Mouse (Mus musculus) heart, embryonic 10.5 days (tissue): ENCODE measurements around the gene Fbxw11. TPM values are rescaled to one million over a fixed set of nuclear protein-coding genes. Genes with fewer than 3 reads are reported as not detected.

Experiments
- DNase-seq: peaks from one replicate; pipeline ENCODE4 v3.0.0-alpha.2; 2017; ENCODE audit warnings: low spot score
- H3K27ac ChIP-seq: fragments of 300-500 bp; sonication (generic); 2 replicates; pipeline ENCODE4 v1.5.1; 2016; ENCODE audit warnings: mild to moderate bottlenecking
- H3K27me3 ChIP-seq: fragments of 300-500 bp; sonication (generic); 2 replicates; pipeline ENCODE4 v1.6.1; 2016; ENCODE audit warnings: mild to moderate bottlenecking; ENCODE audit not compliant: poor library complexity, insufficient read depth, severe bottlenecking
- H3K36me3 ChIP-seq: fragments of 300-500 bp; sonication (generic); 2 replicates; pipeline ENCODE4 v1.6.1; 2016; ENCODE audit warnings: mild to moderate bottlenecking, moderate library complexity
- H3K4me1 ChIP-seq: fragments of 300-500 bp; sonication (generic); 2 replicates; pipeline ENCODE4 v1.6.1; 2016; ENCODE audit warnings: mild to moderate bottlenecking
- H3K4me3 ChIP-seq: fragments of 300-500 bp; sonication (generic); 2 replicates; pipeline ENCODE4 v1.5.1; 2016; ENCODE audit warnings: mild to moderate bottlenecking, moderate library complexity
- H3K9me3 ChIP-seq: fragments of 300-500 bp; sonication (generic); 2 replicates; pipeline ENCODE4 v1.6.1; 2016; ENCODE audit warnings: mild to moderate bottlenecking, moderate library complexity
- WGBS: fragments of 180-500 bp; shearing (Covaris S2); methylation state at CpG from one replicate; pipeline ENCODE4 v1.1.7; 2016; 5-methylcytosine and 5-hydroxymethylcytosine counted together
- polyA plus RNA-seq: library from polyadenylated mRNA; unstranded; fragments of >200 nt; fragmentation: Nextera tagmentation; extraction: Ambion mirVana; gene quantifications from 2 replicates; pipeline ENCODE4 v1.2.1, GENCODE M21; 2016

Gene Fbxw11
- polyA plus RNA-seq, result 61.1 and 73.9 TPM in 2 replicates

GRCm38 (mm10) chr11:32642249-32642876 lies at the start of gene Fbxw11:
Gene Fbxw11 (plus strand): TSS chr11:32642724.
- H3K36me3 ChIP-seq, result no peaks in the 10 kb centered on the region
- WGBS, result under 1% methylated on average over 64 of the region's 64 CpGs
- peak; percentile 99 for DNase-seq
- H3K4me3 ChIP-seq, result peak within 1 kb of the TSS; percentile 86
- H3K9me3 ChIP-seq, result no peaks in the 10 kb centered on the region
- peaks cover 22% of the 10 kb centered on the region for H3K4me1 ChIP-seq
- peak within 1 kb of the TSS; percentile 98 for H3K27ac ChIP-seq
- no peaks in the 10 kb centered on the region for H3K27me3 ChIP-seq

- Histone ChIP-seq H3K27me3 (peaks cover 5% of the 10 kb centered on the region; the same call in 1 of the 2 replicates), H3K4me3 (no peak overlapping the region), H3K4me1 (peaks cover 21% of the 10 kb centered on the region), H3K27ac (no peak overlapping the region), H3K36me3 (no peaks in the 10 kb centered on the region), H3K9me3 (no peaks in the 10 kb centered on the region)
- 67% methylated on average over 7 of the region's 7 CpGs for whole genome bisulfite sequencing
- DNase-seq, result no peak
Measured at GRCm38 (mm10) chr11:32593081-32593480, 49.4 kb upstream of the Fbxw11 start.

- no peak overlapping the region for H3K27ac ChIP-seq
- no peaks in the 10 kb centered on the region for H3K9me3 ChIP-seq
- 89% methylated on average over 4 of the region's 4 CpGs for WGBS
- H3K27me3 ChIP-seq, result peaks cover 4% of the 10 kb centered on the region; the same call in 1 of the 2 replicates
- H3K36me3 ChIP-seq, result no peaks in the 10 kb centered on the region
- no peak overlapping the region for H3K4me3 ChIP-seq
- no peak for DNase-seq
- peaks cover 16% of the 10 kb centered on the region for H3K4me1 ChIP-seq
Measured at GRCm38 (mm10) chr11:32594122-32594521, 48.4 kb upstream of the Fbxw11 start.

DNA sequence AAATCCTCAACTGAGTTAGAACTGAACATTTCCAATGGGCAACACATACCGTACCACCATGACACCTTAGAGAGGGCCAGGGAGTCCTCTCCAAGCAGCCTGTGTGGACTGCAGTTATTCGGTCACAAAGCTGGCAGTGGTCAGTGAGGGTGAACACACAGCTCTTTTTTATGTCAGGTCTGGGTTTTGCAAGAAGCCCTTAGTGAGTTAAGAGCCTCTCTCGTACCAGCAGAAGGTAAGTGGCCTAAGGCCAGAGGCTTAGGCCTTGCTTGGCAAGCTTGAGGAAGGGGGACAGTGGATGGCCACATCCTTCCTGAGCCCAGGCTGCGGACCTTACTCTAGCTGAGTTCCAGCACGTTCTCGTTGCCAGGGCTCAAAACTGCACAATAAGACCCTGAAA lies 42.2 kb upstream of the Fbxw11 start:
- no peak for DNase-seq
- H3K9me3 ChIP-seq, result no peaks in the 10 kb centered on the region
- H3K4me3 ChIP-seq, result no peak overlapping the region
- WGBS, result 93% methylated on average over 6 of the region's 6 CpGs
- H3K4me1 ChIP-seq, result peaks cover 29% of the 10 kb centered on the region
- no peak overlapping the region for H3K27ac ChIP-seq
- no peaks in the 10 kb centered on the region for H3K27me3 ChIP-seq
- 0 out of 2 replicates have a peak, but pooled peaks cover 3% of the 10 kb centered on the region for H3K36me3 ChIP-seq

GRCm38 (mm10) chr11:32601528-32602323 lies 40.8 kb upstream of the Fbxw11 start:
- no peaks in the 10 kb centered on the region for H3K27me3 ChIP-seq
- WGBS, result 34% methylated on average over 12 of the region's 12 CpGs
- H3K27ac ChIP-seq, result peak overlapping the region; percentile 68; the same call in 1 of the 2 replicates
- peaks cover 31% of the 10 kb centered on the region for H3K4me1 ChIP-seq
- DNase-seq, result peak; percentile 91
- no peaks in the 10 kb centered on the region for H3K9me3 ChIP-seq
- peak overlapping the region; percentile 20; the same call in 1 of the 2 replicates for H3K4me3 ChIP-seq
- 0 out of 2 replicates have a peak, but pooled peaks cover 3% of the 10 kb centered on the region for H3K36me3 ChIP-seq

DNA sequence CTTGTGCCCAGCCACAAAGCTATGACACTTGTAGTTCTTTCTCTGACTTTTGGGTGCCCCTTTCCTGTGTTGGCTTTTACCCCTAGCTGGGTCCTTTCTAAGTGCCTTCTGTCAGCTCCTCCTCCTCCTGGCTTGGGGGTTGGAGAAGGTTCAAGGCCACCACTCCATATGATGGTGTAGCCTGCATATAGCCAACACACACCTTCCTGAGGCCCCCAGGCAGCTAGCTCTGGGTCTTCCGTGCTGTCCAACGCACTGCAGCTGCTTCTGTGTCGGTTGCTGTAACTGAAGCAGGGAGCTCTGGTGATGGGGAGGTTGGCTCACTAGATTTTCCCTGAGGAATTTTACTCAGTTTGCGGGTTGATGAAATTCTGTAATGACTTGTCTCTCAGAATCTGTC lies 37.9 kb upstream of the Fbxw11 start:
- Histone ChIP-seq H3K27ac (peak overlapping the region; percentile 80), H3K9me3 (no peaks in the 10 kb centered on the region), H3K27me3 (no peaks in the 10 kb centered on the region), H3K4me1 (peaks cover 26% of the 10 kb centered on the region), H3K4me3 (no peak overlapping the region), H3K36me3 (0 out of 2 replicates have a peak, but pooled peaks cover 3% of the 10 kb centered on the region)
- no peak for DNase-seq
- 41% methylated on average over 4 of the region's 4 CpGs for WGBS

DNA sequence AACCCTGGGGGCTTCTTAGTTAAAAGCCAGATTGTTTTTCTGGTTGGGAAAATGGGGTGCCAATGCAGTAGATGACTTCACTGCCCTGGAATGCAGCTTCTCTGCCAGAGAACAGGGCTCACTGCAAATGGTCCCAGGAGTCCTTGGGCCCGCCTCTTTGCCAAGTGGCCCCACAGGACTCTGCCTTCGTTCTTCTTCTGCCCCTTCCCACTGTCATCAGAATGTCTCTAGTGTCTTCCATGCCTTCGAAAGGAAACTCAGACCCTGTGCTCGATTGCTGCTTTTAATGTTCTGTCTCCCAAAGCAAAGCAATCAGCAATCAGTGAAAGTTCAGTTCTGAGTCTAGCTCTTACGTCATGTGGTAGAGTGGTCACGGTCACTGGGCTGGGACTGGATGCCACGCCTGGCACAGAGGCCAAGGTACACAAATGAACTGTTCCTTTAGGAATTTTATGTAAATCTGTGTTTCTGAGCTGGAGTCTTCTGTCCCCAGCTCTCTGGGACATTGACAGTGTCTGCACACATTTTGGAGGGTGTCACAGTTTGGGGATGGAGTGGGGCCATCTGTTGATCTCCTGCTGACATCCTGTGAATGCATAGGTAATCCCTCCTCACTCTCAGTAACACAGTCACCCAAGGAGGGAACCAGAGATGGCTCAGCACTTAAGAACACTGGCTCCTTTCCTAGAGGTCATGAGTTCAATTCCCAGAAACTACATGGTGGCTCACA lies 37.2 kb upstream of the Fbxw11 start:
- Histone ChIP-seq H3K27ac (peak overlapping the region; percentile 80; the same call in 1 of the 2 replicates), H3K9me3 (no peaks in the 10 kb centered on the region), H3K4me1 (peaks cover 26% of the 10 kb centered on the region), H3K27me3 (no peaks in the 10 kb centered on the region), H3K4me3 (no peak overlapping the region), H3K36me3 (0 out of 2 replicates have a peak, but pooled peaks cover 3% of the 10 kb centered on the region)
- 42% methylated on average over 7 of the region's 7 CpGs for WGBS
- no peak for DNase-seq

DNA sequence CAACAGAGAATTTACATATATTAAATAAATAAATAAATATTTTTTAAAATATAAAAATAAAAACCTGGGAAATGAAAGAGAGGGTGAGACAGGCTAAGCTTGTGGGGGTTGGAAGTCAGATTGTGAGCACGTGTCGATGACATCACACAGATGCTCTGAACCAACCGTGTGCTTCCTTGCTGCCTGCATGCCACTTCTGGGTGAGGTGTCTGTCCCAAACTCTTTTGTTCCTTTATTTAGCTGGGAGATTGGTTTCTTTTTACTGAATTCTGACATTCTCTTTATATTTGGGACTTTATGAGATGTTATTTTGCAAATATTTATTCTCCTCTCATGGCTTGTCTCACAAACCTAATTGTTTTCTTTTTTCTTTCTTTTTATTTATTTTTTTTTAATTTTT lies 36.6 kb upstream of the Fbxw11 start:
- Histone ChIP-seq H3K27me3 (no peaks in the 10 kb centered on the region), H3K9me3 (no peaks in the 10 kb centered on the region), H3K36me3 (0 out of 2 replicates have a peak, but pooled peaks cover 3% of the 10 kb centered on the region), H3K4me1 (peaks cover 29% of the 10 kb centered on the region), H3K27ac (no peak overlapping the region), H3K4me3 (no peak overlapping the region)
- WGBS, result 66% methylated on average over 3 of the region's 3 CpGs
- no peak for DNase-seq

GRCm38 (mm10) chr11:32607319-32607718 lies 35.2 kb upstream of the Fbxw11 start:
- Histone ChIP-seq H3K4me3 (no peak overlapping the region), H3K4me1 (peaks cover 20% of the 10 kb centered on the region), H3K9me3 (no peaks in the 10 kb centered on the region), H3K36me3 (0 out of 2 replicates have a peak, but pooled peaks cover 3% of the 10 kb centered on the region), H3K27me3 (no peaks in the 10 kb centered on the region), H3K27ac (no peak overlapping the region)
- no peak for DNase-seq

GRCm38 (mm10) chr11:32610616-32611015 lies 31.9 kb upstream of the Fbxw11 start:
- no peak for DNase-seq
- no peaks in the 10 kb centered on the region for H3K9me3 ChIP-seq
- H3K4me1 ChIP-seq, result peaks cover 12% of the 10 kb centered on the region
- no peak overlapping the region for H3K27ac ChIP-seq
- H3K4me3 ChIP-seq, result no peak overlapping the region
- 80% methylated on average over 6 of the region's 6 CpGs for WGBS
- H3K36me3 ChIP-seq, result no peaks in the 10 kb centered on the region
- no peaks in the 10 kb centered on the region for H3K27me3 ChIP-seq

- Histone ChIP-seq H3K9me3 (no peaks in the 10 kb centered on the region), H3K27ac (no peak overlapping the region; the same call in 1 of the 2 replicates), H3K4me1 (peaks cover 21% of the 10 kb centered on the region), H3K36me3 (no peaks in the 10 kb centered on the region), H3K4me3 (no peak overlapping the region), H3K27me3 (no peaks in the 10 kb centered on the region)
- DNase-seq, result no peak
- WGBS, result 75% methylated on average over 6 of the region's 6 CpGs
Measured at GRCm38 (mm10) chr11:32612304-32612703, 30.2 kb upstream of the Fbxw11 start.

DNA sequence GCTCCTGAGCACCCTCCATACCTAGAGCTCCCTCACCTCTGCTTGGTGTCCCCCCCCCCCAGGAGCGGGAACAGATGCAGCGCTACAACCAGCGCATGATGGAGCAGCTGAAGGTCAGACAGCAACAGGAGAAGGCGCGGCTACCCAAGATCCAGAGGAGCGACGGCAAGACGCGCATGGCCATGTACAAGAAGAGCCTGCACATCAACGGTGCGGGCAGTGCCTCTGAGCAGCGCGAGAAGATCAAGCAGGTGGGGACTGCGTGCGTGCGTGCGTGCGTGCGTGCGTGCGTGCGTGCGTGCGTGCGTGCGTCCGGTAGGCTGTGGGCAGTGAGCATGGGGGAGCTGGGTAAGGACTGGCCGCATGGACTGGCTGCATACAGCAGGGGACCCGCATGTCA lies 28.1 kb upstream of the Fbxw11 start:
- Histone ChIP-seq H3K4me3 (no peak overlapping the region), H3K9me3 (no peaks in the 10 kb centered on the region), H3K27ac (no peak overlapping the region), H3K27me3 (no peaks in the 10 kb centered on the region), H3K36me3 (no peaks in the 10 kb centered on the region), H3K4me1 (peaks cover 37% of the 10 kb centered on the region)
- no peak for DNase-seq
- WGBS, result 92% methylated on average over 29 of the region's 29 CpGs
